Mouse (Mus musculus) limb, embryonic 11.5 days (tissue): Measurements from ENCODE around the gene Sprr2a3. TPM values are rescaled to one million over a fixed set of nuclear protein-coding genes. Genes with fewer than 3 reads are reported as not detected.

Source experiments
- ATAC-seq: fragments of 200-750 bp; cut with Nextera tagmentation; 2 replicates; pipeline ENCODE4 v1.8.0; 2017; ENCODE audit warnings: low read depth; ENCODE audit not compliant: insufficient number of reproducible peaks, low FRiP score, low TSS enrichment
- DNase-seq: peaks from one replicate; pipeline ENCODE4 v3.0.0-alpha.2; 2015; ENCODE audit warnings: low spot score
- H3K27ac ChIP-seq: fragments of 300-500 bp; sonication (generic); replicated peaks from 2 replicates; pipeline ENCODE4 v1.5.1; 2014; ENCODE audit warnings: low read depth, mild to moderate bottlenecking, low read length
- H3K27me3 ChIP-seq: fragments of 300-500 bp; sonication (generic); 2 replicates; pipeline ENCODE4 v1.6.1; 2014; ENCODE audit warnings: mild to moderate bottlenecking, low read length, mixed read lengths; ENCODE audit not compliant: control insufficient read depth, insufficient read depth
- H3K36me3 ChIP-seq: fragments of 300-500 bp; sonication (generic); 2 replicates; pipeline ENCODE4 v1.6.1; 2014; ENCODE audit warnings: mild to moderate bottlenecking, low read length, moderate library complexity, mixed read lengths; ENCODE audit not compliant: control insufficient read depth, insufficient read depth
- H3K4me1 ChIP-seq: fragments of 300-500 bp; sonication (generic); 2 replicates; pipeline ENCODE4 v1.6.1; 2014; ENCODE audit warnings: low read length, mixed read lengths; ENCODE audit not compliant: control insufficient read depth, insufficient read depth
- H3K4me2 ChIP-seq: fragments of 300-500 bp; sonication (generic); 2 replicates; pipeline ENCODE4 v1.6.1; 2014; ENCODE audit warnings: low read depth, mild to moderate bottlenecking, moderate library complexity; ENCODE audit not compliant: severe bottlenecking
- H3K4me3 ChIP-seq: fragments of 300-500 bp; sonication (generic); 2 replicates; pipeline ENCODE4 v1.5.1; 2014; ENCODE audit warnings: low read depth, low read length
- H3K9ac ChIP-seq: fragments of 300-500 bp; sonication (generic); 2 replicates; pipeline ENCODE4 v1.6.1; 2014; ENCODE audit warnings: mild to moderate bottlenecking, low read length
- H3K9me3 ChIP-seq: fragments of 300-500 bp; sonication (generic); 2 replicates; pipeline ENCODE4 v1.6.1; 2016; ENCODE audit warnings: low read length; ENCODE audit not compliant: control insufficient read depth
- WGBS: fragments of 180-500 bp; shearing (Covaris S2); extraction: QIAGEN DNeasy Blood & Tissue Kit; methylation state at CpG from one replicate; pipeline ENCODE4 v1.1.7; 2014; 5-methylcytosine and 5-hydroxymethylcytosine counted together
- polyA plus RNA-seq: library from polyadenylated mRNA; unstranded; fragments of >200 nt; fragmentation: Nextera tagmentation; extraction: Ambion mirVana; gene quantifications from 2 replicates; pipeline ENCODE4 v1.2.1, GENCODE M21; 2014

The Sprr2a3 gene
- polyA plus RNA-seq, 1 experiment from 2014 or later: not detected

- Histone ChIP-seq H3K4me2 (no peak within 1 kb of the TSS), H3K4me1 (no peaks in the 10 kb centered on the region), H3K9ac (no peak within 1 kb of the TSS), H3K9me3 (no peaks in the 10 kb centered on the region), H3K27me3 (no peaks in the 10 kb centered on the region), H3K27ac (no peak within 1 kb of the TSS), H3K4me3 (no peak within 1 kb of the TSS), H3K36me3 (no peaks in the 10 kb centered on the region)
- DNase-seq: no peak
- WGBS: 85% methylated on average over 2 of the region's 2 CpGs
- ATAC-seq: no peak
Observed at GRCm38 (mm10) chr3:92316320-92316719, 31.1 kb downstream of the Sprr2a3 start, which contains the start of gene Sprr2b. Sprr2b (plus strand) TSS chr3:92316620.

DNA sequence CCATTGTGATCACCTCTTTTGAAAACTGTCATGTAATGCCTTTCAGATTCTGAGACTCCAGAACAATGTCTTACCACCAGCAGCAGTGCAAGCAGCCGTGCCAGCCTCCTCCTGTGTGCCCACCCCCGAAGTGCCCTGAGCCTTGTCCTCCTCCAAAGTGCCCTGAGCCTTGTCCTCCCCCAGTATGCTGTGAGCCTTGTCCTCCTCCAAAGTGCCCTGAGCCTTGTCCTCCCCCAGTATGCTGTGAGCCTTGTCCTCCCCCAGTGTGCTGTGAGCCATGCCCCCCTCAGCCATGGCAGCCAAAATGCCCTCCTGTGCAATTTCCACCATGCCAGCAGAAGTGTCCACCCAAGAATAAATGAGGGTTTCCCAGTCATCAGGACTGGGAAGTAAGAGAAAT lies 32.2 kb downstream of the Sprr2a3 start:
- ATAC-seq: no peak
- H3K9me3 ChIP-seq: no peaks in the 10 kb centered on the region
- 89% methylated on average over 2 of the region's 2 CpGs for WGBS

GRCm38 (mm10) chr3:92336278-92336677 lies 51.1 kb downstream of the Sprr2a3 start:
- DNase-seq (no peak), ATAC-seq (no peak)
- H3K9ac ChIP-seq: no peak overlapping the region
- no peaks in the 10 kb centered on the region for H3K27me3 ChIP-seq
- H3K36me3 ChIP-seq: no peaks in the 10 kb centered on the region
- 83% methylated on average over 1 of the region's 1 CpGs for WGBS
- no peaks in the 10 kb centered on the region for H3K4me1 ChIP-seq
- H3K4me2 ChIP-seq: no peak overlapping the region
- H3K4me3 ChIP-seq: no peak overlapping the region
- H3K27ac ChIP-seq: no peak overlapping the region
- H3K9me3 ChIP-seq: no peaks in the 10 kb centered on the region

More for the DNA sequence above, 32.2 kb downstream of the Sprr2a3 start:
- H3K36me3 ChIP-seq: no peaks in the 10 kb centered on the region
- H3K27ac ChIP-seq: no peak overlapping the region
- H3K27me3 ChIP-seq: no peaks in the 10 kb centered on the region
- no peaks in the 10 kb centered on the region for H3K4me1 ChIP-seq
- no peak for DNase-seq
- no peak overlapping the region for H3K4me3 ChIP-seq
- H3K4me2 ChIP-seq: no peak overlapping the region
- no peak overlapping the region for H3K9ac ChIP-seq

- Histone ChIP-seq H3K4me2 (no peak within 1 kb of the TSS), H3K9me3 (no peaks in the 10 kb centered on the region), H3K4me3 (no peak within 1 kb of the TSS), H3K4me1 (no peaks in the 10 kb centered on the region), H3K27me3 (no peaks in the 10 kb centered on the region), H3K36me3 (no peaks in the 10 kb centered on the region), H3K9ac (no peak within 1 kb of the TSS), H3K27ac (no peak within 1 kb of the TSS)
- DNase-seq (no peak), ATAC-seq (no peak)
- 93% methylated on average over 5 of the region's 5 CpGs for WGBS
Observed at GRCm38 (mm10) chr3:92338840-92339239, 53.6 kb downstream of the Sprr2a3 start, which contains the start of gene Sprr2d. Sprr2d (plus strand) TSS chr3:92339140.

Other genes with a start within 250 kb of the Sprr2a3 start
- gene Lor, start 202.3 kb upstream of the Sprr2a3 start, polyA plus RNA-seq: 0.69 and 1.2 TPM in 2 replicates
- not detected in 2 replicates for gene Prr9, start 161.5 kb upstream of the Sprr2a3 start, polyA plus RNA-seq
- not detected in 2 replicates for gene Lelp1, start 142.7 kb upstream of the Sprr2a3 start, polyA plus RNA-seq
- gene Sprr2a1, start 69.6 kb upstream of the Sprr2a3 start, polyA plus RNA-seq: not detected in 2 replicates
- 0.37 TPM in 1 of 2 replicates, not detected in the other for gene Sprr2a2, start 69.5 kb upstream of the Sprr2a3 start, polyA plus RNA-seq
- gene Sprr2b, start 31.2 kb downstream of the Sprr2a3 start, polyA plus RNA-seq: not detected in 2 replicates
- not detected in 2 replicates for gene Sprr2d, start 53.7 kb downstream of the Sprr2a3 start, polyA plus RNA-seq
- gene Sprr2e, start 66.7 kb downstream of the Sprr2a3 start, polyA plus RNA-seq: not detected in 2 replicates
- not detected in 2 replicates for gene Sprr2f, start 79.8 kb downstream of the Sprr2a3 start, polyA plus RNA-seq
- not detected in 2 replicates for gene Sprr2h, start 100.3 kb downstream of the Sprr2a3 start, polyA plus RNA-seq
- gene Sprr2i, start 122.6 kb downstream of the Sprr2a3 start, polyA plus RNA-seq: not detected in 2 replicates
- gene Sprr2j-ps, start 132.7 kb downstream of the Sprr2a3 start, polyA plus RNA-seq: not detected in 2 replicates
- 4.9 and 5.8 TPM in 2 replicates for gene Gm9774, start 144.0 kb downstream of the Sprr2a3 start, polyA plus RNA-seq
- gene Sprr2k, start 147.2 kb downstream of the Sprr2a3 start, polyA plus RNA-seq: not detected in 2 replicates
- not detected in 2 replicates for gene Sprr1b, start 153.4 kb downstream of the Sprr2a3 start, polyA plus RNA-seq
- not detected in 2 replicates for gene Sprr3, start 173.3 kb downstream of the Sprr2a3 start, polyA plus RNA-seq
- gene Sprr1a, start 200.5 kb downstream of the Sprr2a3 start, polyA plus RNA-seq: not detected in 2 replicates
- gene Sprr4, start 215.1 kb downstream of the Sprr2a3 start, polyA plus RNA-seq: not detected in 2 replicates
- not detected in 2 replicates for gene 2310046K23Rik, start 249.1 kb downstream of the Sprr2a3 start, polyA plus RNA-seq